Mouse (Mus musculus) liver, embryonic 11.5 days (tissue): Measurements from ENCODE around the gene Heca. TPM values are rescaled to one million over a fixed set of nuclear protein-coding genes. Genes with fewer than 3 reads are reported as not detected.
A peak's percentile ranks its signal among the peaks of the same experiment; 100 is the strongest.

Experiments used
- ATAC-seq: fragments of 200-750 bp; cut with Nextera tagmentation; replicated peaks from 2 replicates; pipeline ENCODE4 v1.8.0; 2017; ENCODE audit warnings: moderate number of reproducible peaks, mild to moderate bottlenecking, moderate TSS enrichment, moderate library complexity; ENCODE audit not compliant: low FRiP score
- DNase-seq: peaks from one replicate; pipeline ENCODE4 v3.0.0-alpha.2; 2017; ENCODE audit warnings: low spot score
- H3K27ac ChIP-seq: fragments of 300-500 bp; sonication (generic); 2 replicates; pipeline ENCODE4 v1.5.1; 2014; ENCODE audit warnings: mild to moderate bottlenecking, low read depth, low read length, control low read depth
- H3K27me3 ChIP-seq: fragments of 300-500 bp; sonication (generic); replicated peaks from 2 replicates; pipeline ENCODE4 v1.6.1; 2014; ENCODE audit warnings: low read length, mixed read lengths; ENCODE audit not compliant: control insufficient read depth, insufficient read depth
- H3K36me3 ChIP-seq: fragments of 300-500 bp; sonication (generic); 2 replicates; pipeline ENCODE4 v1.6.1; 2014; ENCODE audit warnings: mild to moderate bottlenecking, low read length, moderate library complexity, mixed read lengths; ENCODE audit not compliant: control insufficient read depth, insufficient read depth
- H3K4me1 ChIP-seq: fragments of 300-500 bp; sonication (generic); replicated peaks from 2 replicates; pipeline ENCODE4 v1.6.1; 2014; ENCODE audit warnings: low read length, mixed read lengths; ENCODE audit not compliant: control insufficient read depth, insufficient read depth
- H3K4me2 ChIP-seq: fragments of 300-500 bp; sonication (generic); 2 replicates; pipeline ENCODE4 v1.6.1; 2014; ENCODE audit warnings: mild to moderate bottlenecking, control low read depth, moderate library complexity
- H3K4me3 ChIP-seq: fragments of 300-500 bp; sonication (generic); 2 replicates; pipeline ENCODE4 v1.5.1; 2014; ENCODE audit warnings: low read depth, low read length, control low read depth
- H3K9ac ChIP-seq: fragments of 300-500 bp; sonication (generic); 2 replicates; pipeline ENCODE4 v1.6.1; 2014; ENCODE audit warnings: low read depth, low read length, control low read depth
- H3K9me3 ChIP-seq: fragments of 300-500 bp; sonication (generic); 2 replicates; pipeline ENCODE4 v1.6.1; 2016; ENCODE audit warnings: low read length, inconsistent platforms, mixed read lengths; ENCODE audit not compliant: control insufficient read depth
- WGBS: fragments of 180-500 bp; shearing (Covaris S2); extraction: QIAGEN DNeasy Blood & Tissue Kit; methylation state at CpG from one replicate; pipeline ENCODE4 v1.1.7; 2014; 5-methylcytosine and 5-hydroxymethylcytosine counted together
- polyA plus RNA-seq: library from polyadenylated mRNA; unstranded; fragments of >200 nt; fragmentation: Nextera tagmentation; extraction: Ambion mirVana; gene quantifications from 2 replicates; pipeline ENCODE4 v1.2.1, GENCODE M21; 2014

Gene Heca
- polyA plus RNA-seq, 1 experiment from 2014 or later: 5.6 TPM

GRCm38 (mm10) chr10:17869822-17870662, 77.8 kb downstream of the Heca start:
- 31% methylated on average over 5 of the region's 5 CpGs for WGBS
- Histone ChIP-seq H3K4me2 (no peak overlapping the region), H3K4me3 (no peak overlapping the region), H3K4me1 (no peaks in the 10 kb centered on the region), H3K9ac (no peak overlapping the region), H3K9me3 (no peaks in the 10 kb centered on the region), H3K27ac (no peak overlapping the region), H3K27me3 (no peaks in the 10 kb centered on the region), H3K36me3 (no peaks in the 10 kb centered on the region)
- peak; percentile 32 for DNase-seq
- peak; percentile 64; the same call in 1 of the 2 replicates for ATAC-seq

DNA sequence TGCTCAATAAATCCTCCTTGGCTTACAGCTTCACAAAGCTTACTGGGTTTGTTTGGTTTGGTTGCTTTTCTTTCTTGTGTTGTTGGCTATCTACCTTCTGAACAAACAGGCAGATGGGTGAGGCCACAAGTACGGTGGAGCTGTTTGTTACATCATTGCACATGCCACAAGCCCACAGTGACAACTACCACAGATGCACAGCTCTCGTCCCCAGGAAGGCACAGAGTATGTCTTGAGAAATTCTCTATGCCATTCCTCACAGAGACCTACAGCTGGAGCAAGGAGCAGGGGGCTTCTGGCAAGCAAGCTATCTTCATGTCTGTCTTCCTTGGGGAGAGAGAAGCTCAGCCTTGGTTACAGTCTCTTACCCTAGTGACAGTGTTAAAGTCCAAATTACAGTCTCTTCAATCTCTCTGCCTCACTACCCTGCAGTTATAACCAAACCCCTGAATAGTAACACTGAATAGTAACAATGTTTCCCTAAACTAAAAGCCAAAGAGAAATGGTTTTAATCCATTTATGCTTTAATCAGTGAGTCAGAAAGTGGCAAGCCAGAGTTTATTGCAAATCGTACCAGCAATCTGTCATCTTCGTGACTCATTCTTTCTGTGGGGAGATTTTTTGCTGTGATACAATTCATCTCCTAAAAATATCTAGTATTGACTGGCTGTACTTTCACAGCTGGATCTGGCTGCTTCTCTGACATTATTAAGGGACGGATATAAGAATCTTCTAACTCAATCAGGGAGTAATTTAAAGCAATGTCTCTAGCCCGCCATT, 87.0 kb downstream of the Heca start:
- H3K4me1 ChIP-seq: no peaks in the 10 kb centered on the region
- no peak for ATAC-seq
- no peak overlapping the region for H3K27ac ChIP-seq
- no peak for DNase-seq
- H3K9ac ChIP-seq: no peak overlapping the region
- no peaks in the 10 kb centered on the region for H3K9me3 ChIP-seq
- 78% methylated on average over 6 of the region's 6 CpGs for WGBS
- H3K27me3 ChIP-seq: no peaks in the 10 kb centered on the region
- H3K4me2 ChIP-seq: no peak overlapping the region
- H3K4me3 ChIP-seq: no peak overlapping the region
- H3K36me3 ChIP-seq: no peaks in the 10 kb centered on the region

- Histone ChIP-seq H3K4me1 (no peaks in the 10 kb centered on the region), H3K27me3 (no peaks in the 10 kb centered on the region), H3K9me3 (no peaks in the 10 kb centered on the region), H3K4me2 (no peak overlapping the region), H3K36me3 (no peaks in the 10 kb centered on the region), H3K9ac (no peak overlapping the region), H3K4me3 (no peak overlapping the region), H3K27ac (no peak overlapping the region)
- WGBS: 78% methylated on average over 9 of the region's 9 CpGs
- ATAC-seq: no peak
- no peak for DNase-seq
Measured at GRCm38 (mm10) chr10:17857647-17858261, 90.1 kb downstream of the Heca start.

- WGBS: 75% methylated on average over 4 of the region's 4 CpGs
- ATAC-seq (no peak), DNase-seq (no peak)
- H3K36me3 ChIP-seq: no peaks in the 10 kb centered on the region
- no peak overlapping the region for H3K27ac ChIP-seq
- no peak overlapping the region for H3K4me2 ChIP-seq
- no peaks in the 10 kb centered on the region for H3K27me3 ChIP-seq
- no peaks in the 10 kb centered on the region for H3K9me3 ChIP-seq
- H3K4me3 ChIP-seq: no peak overlapping the region
- no peaks in the 10 kb centered on the region for H3K4me1 ChIP-seq
- no peak overlapping the region for H3K9ac ChIP-seq
Measured at GRCm38 (mm10) chr10:17844781-17845537, 102.9 kb downstream of the Heca start.

GRCm38 (mm10) chr10:17842030-17842429, 105.8 kb downstream of the Heca start:
- no peaks in the 10 kb centered on the region for H3K9me3 ChIP-seq
- H3K36me3 ChIP-seq: no peaks in the 10 kb centered on the region
- H3K27me3 ChIP-seq: no peaks in the 10 kb centered on the region
- WGBS: 79% methylated on average over 3 of the region's 3 CpGs
- no peak for DNase-seq
- no peak overlapping the region for H3K4me3 ChIP-seq
- ATAC-seq: no peak
- H3K4me2 ChIP-seq: no peak overlapping the region
- H3K9ac ChIP-seq: no peak overlapping the region
- no peak overlapping the region for H3K27ac ChIP-seq
- no peaks in the 10 kb centered on the region for H3K4me1 ChIP-seq

GRCm38 (mm10) chr10:17836275-17836674, 111.6 kb downstream of the Heca start:
- DNase-seq: no peak
- H3K4me1 ChIP-seq: no peaks in the 10 kb centered on the region
- H3K9me3 ChIP-seq: no peaks in the 10 kb centered on the region
- H3K27ac ChIP-seq: no peak overlapping the region
- no peak for ATAC-seq
- H3K4me3 ChIP-seq: no peak overlapping the region
- H3K4me2 ChIP-seq: no peak overlapping the region
- no peak overlapping the region for H3K9ac ChIP-seq
- 92% methylated on average over 1 of the region's 1 CpGs for WGBS
- no peaks in the 10 kb centered on the region for H3K36me3 ChIP-seq
- H3K27me3 ChIP-seq: no peaks in the 10 kb centered on the region

DNA sequence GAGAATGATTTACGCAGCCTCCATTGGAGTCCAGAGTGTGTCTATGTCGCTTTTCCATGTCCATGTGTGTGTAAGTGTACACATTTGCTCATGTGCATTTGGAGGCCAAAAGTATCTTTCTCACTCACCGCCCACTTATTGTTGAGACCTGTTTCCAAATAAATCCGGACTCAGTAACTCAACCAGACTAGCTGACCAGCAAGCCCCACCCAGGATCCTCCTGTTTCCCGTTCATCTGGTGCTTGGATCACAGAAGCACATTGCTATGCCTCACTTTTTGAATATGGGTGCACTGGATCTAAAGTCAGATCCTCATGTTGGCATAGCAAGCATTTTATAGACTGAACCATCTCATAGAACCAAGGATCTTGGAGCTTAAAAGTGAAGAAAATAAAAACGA, 112.8 kb downstream of the Heca start:
- no peak overlapping the region for H3K4me2 ChIP-seq
- ATAC-seq (no peak), DNase-seq (no peak)
- no peak overlapping the region for H3K27ac ChIP-seq
- H3K4me3 ChIP-seq: no peak overlapping the region
- H3K36me3 ChIP-seq: no peaks in the 10 kb centered on the region
- WGBS: 84% methylated on average over 6 of the region's 6 CpGs
- no peaks in the 10 kb centered on the region for H3K27me3 ChIP-seq
- H3K4me1 ChIP-seq: no peaks in the 10 kb centered on the region
- H3K9me3 ChIP-seq: no peaks in the 10 kb centered on the region
- no peak overlapping the region for H3K9ac ChIP-seq

GRCm38 (mm10) chr10:17831041-17831440, 116.8 kb downstream of the Heca start:
- no peak overlapping the region for H3K9ac ChIP-seq
- H3K36me3 ChIP-seq: no peaks in the 10 kb centered on the region
- WGBS: 63% methylated on average over 3 of the region's 3 CpGs

More at GRCm38 (mm10) chr10:17831041-17831440, 116.8 kb downstream of the Heca start:
- Histone ChIP-seq H3K4me3 (no peak overlapping the region), H3K27ac (no peak overlapping the region), H3K4me2 (no peak overlapping the region), H3K27me3 (no peaks in the 10 kb centered on the region), H3K4me1 (no peaks in the 10 kb centered on the region), H3K9me3 (no peaks in the 10 kb centered on the region)
- DNase-seq: no peak
- no peak for ATAC-seq
